Mouse (Mus musculus) forebrain, embryonic 14.5 days (tissue): ENCODE data around the gene Unc5a. TPM values are rescaled to one million over a fixed set of nuclear protein-coding genes. Genes with fewer than 3 reads are reported as not detected.
A peak's percentile ranks its signal among the peaks of the same experiment; 100 is the strongest.

ENCODE experiments used
- ATAC-seq: fragments of 200-750 bp; cut with Nextera tagmentation; 2 replicates; pipeline ENCODE4 v1.8.0; 2017; ENCODE audit warnings: mild to moderate bottlenecking, moderate library complexity
- DNase-seq: peaks from one replicate; pipeline ENCODE4 v3.0.0-alpha.2; 2015; ENCODE audit warnings: low spot score
- H3K27ac ChIP-seq: fragments of 300-500 bp; sonication (generic); 2 replicates; pipeline ENCODE4 v1.5.1; 2014; ENCODE audit warnings: low read depth, mild to moderate bottlenecking, control low read depth, low read length, moderate library complexity
- H3K27me3 ChIP-seq: fragments of 300-500 bp; sonication (generic); replicated peaks from 2 replicates; pipeline ENCODE4 v1.6.1; 2014; ENCODE audit warnings: low read length, control low read depth, mixed read lengths; ENCODE audit not compliant: control insufficient read depth, insufficient read depth
- H3K36me3 ChIP-seq: fragments of 300-500 bp; sonication (generic); 2 replicates; pipeline ENCODE4 v1.6.1; 2014; ENCODE audit warnings: low read length, control low read depth; ENCODE audit not compliant: control insufficient read depth, insufficient read depth
- H3K4me1 ChIP-seq: fragments of 300-500 bp; sonication (generic); 2 replicates; pipeline ENCODE4 v1.6.1; 2014; ENCODE audit warnings: antibody characterized with exemption, low read length, control low read depth; ENCODE audit not compliant: control insufficient read depth, insufficient read depth
- H3K4me2 ChIP-seq: fragments of 300-500 bp; sonication (generic); 2 replicates; pipeline ENCODE4 v1.6.1; 2014; ENCODE audit warnings: mild to moderate bottlenecking, control low read depth, low read length
- H3K4me3 ChIP-seq: fragments of 300-500 bp; sonication (generic); 2 replicates; pipeline ENCODE4 v1.5.1; 2014; ENCODE audit warnings: low read depth, low read length, control low read depth
- H3K9ac ChIP-seq: fragments of 300-500 bp; sonication (generic); 2 replicates; pipeline ENCODE4 v1.6.1; 2014; ENCODE audit warnings: mild to moderate bottlenecking, low read length, control low read depth, moderate library complexity
- H3K9me3 ChIP-seq: fragments of 300-500 bp; sonication (generic); replicated peaks from 2 replicates; pipeline ENCODE4 v1.6.1; 2016; ENCODE audit warnings: low read length, control low read depth, mixed read lengths; ENCODE audit not compliant: control insufficient read depth
- WGBS: fragments of 180-500 bp; shearing (Covaris S2); extraction: QIAGEN DNeasy Blood & Tissue Kit; methylation state at CpG from one replicate; pipeline ENCODE4 v1.1.7; 2014; 5-methylcytosine and 5-hydroxymethylcytosine counted together
- polyA plus RNA-seq: library from polyadenylated mRNA; unstranded; fragments of >200 nt; fragmentation: Nextera tagmentation; extraction: Ambion mirVana; gene quantifications from 2 replicates; pipeline ENCODE4 v1.2.1, GENCODE M21; 2014

The Unc5a gene
- polyA plus RNA-seq, 1 experiment from 2014 or later, result 12.3 TPM

GRCm38 (mm10) chr13:55002090-55002489, 52.9 kb downstream of the Unc5a start:
- no peak for DNase-seq
- peaks cover 27% of the 10 kb centered on the region for H3K36me3 ChIP-seq
- H3K4me2 ChIP-seq, result no peak overlapping the region
- no peaks in the 10 kb centered on the region; the same call in 1 of the 2 replicates for H3K4me1 ChIP-seq
- no peak overlapping the region for H3K27ac ChIP-seq
- no peaks in the 10 kb centered on the region for H3K9me3 ChIP-seq
- H3K9ac ChIP-seq, result no peak overlapping the region
- no peak for ATAC-seq
- H3K27me3 ChIP-seq, result no peaks in the 10 kb centered on the region
- H3K4me3 ChIP-seq, result no peak overlapping the region
- 86% methylated on average over 10 of the region's 10 CpGs for WGBS

GRCm38 (mm10) chr13:55004646-55005045, 55.4 kb downstream of the Unc5a start:
- Histone ChIP-seq H3K4me3 (no peak overlapping the region), H3K4me2 (no peak overlapping the region), H3K27me3 (no peaks in the 10 kb centered on the region), H3K9ac (no peak overlapping the region), H3K4me1 (peaks cover 7% of the 10 kb centered on the region; the same call in 1 of the 2 replicates), H3K36me3 (peaks cover 27% of the 10 kb centered on the region), H3K27ac (no peak overlapping the region), H3K9me3 (no peaks in the 10 kb centered on the region)
- no peak for ATAC-seq
- WGBS, result 88% methylated on average over 11 of the region's 11 CpGs
- DNase-seq, result no peak

GRCm38 (mm10) chr13:55005691-55006414, 56.6 kb downstream of the Unc5a start:
- no peak overlapping the region for H3K4me3 ChIP-seq
- peaks cover 24% of the 10 kb centered on the region; the same call in 1 of the 2 replicates for H3K36me3 ChIP-seq
- no peak overlapping the region for H3K4me2 ChIP-seq
- H3K9me3 ChIP-seq, result no peaks in the 10 kb centered on the region
- WGBS, result 74% methylated on average over 31 of the region's 31 CpGs
- ATAC-seq (no peak), DNase-seq (no peak)
- no peak overlapping the region for H3K27ac ChIP-seq
- peaks cover 7% of the 10 kb centered on the region; the same call in 1 of the 2 replicates for H3K4me1 ChIP-seq
- H3K9ac ChIP-seq, result no peak overlapping the region
- no peaks in the 10 kb centered on the region for H3K27me3 ChIP-seq

- 81% methylated on average over 7 of the region's 7 CpGs for WGBS
- no peak overlapping the region for H3K27ac ChIP-seq
- H3K4me1 ChIP-seq, result peaks cover 7% of the 10 kb centered on the region; the same call in 1 of the 2 replicates
- H3K9me3 ChIP-seq, result no peaks in the 10 kb centered on the region
- no peak overlapping the region for H3K9ac ChIP-seq
- no peak overlapping the region for H3K4me3 ChIP-seq
- peaks cover 24% of the 10 kb centered on the region; the same call in 1 of the 2 replicates for H3K36me3 ChIP-seq
- ATAC-seq (no peak), DNase-seq (no peak)
- no peaks in the 10 kb centered on the region for H3K27me3 ChIP-seq
- H3K4me2 ChIP-seq, result no peak overlapping the region
Observed at GRCm38 (mm10) chr13:55006415-55006742, 57.2 kb downstream of the Unc5a start.

GRCm38 (mm10) chr13:55008589-55008988, 59.4 kb downstream of the Unc5a start:
- ATAC-seq (0 out of 2 replicates have a peak, but pooled peaks have one; percentile 23), DNase-seq (peak; percentile 77)
- 32% methylated on average over 6 of the region's 6 CpGs for WGBS
- Histone ChIP-seq H3K4me1 (peaks cover 7% of the 10 kb centered on the region; the same call in 1 of the 2 replicates), H3K9ac (no peak overlapping the region), H3K36me3 (peaks cover 16% of the 10 kb centered on the region; the same call in 1 of the 2 replicates), H3K4me3 (no peak overlapping the region), H3K4me2 (no peak overlapping the region), H3K9me3 (no peaks in the 10 kb centered on the region), H3K27me3 (no peaks in the 10 kb centered on the region), H3K27ac (peak overlapping the region; percentile 10; the same call in 1 of the 2 replicates)

- H3K4me1 ChIP-seq, result 0 out of 2 replicates have a peak, but pooled peaks cover 7% of the 10 kb centered on the region
- no peak overlapping the region for H3K9ac ChIP-seq
- ATAC-seq, result no peak
- no peak overlapping the region for H3K27ac ChIP-seq
- no peak overlapping the region for H3K4me2 ChIP-seq
- H3K9me3 ChIP-seq, result no peaks in the 10 kb centered on the region
- WGBS, result 92% methylated on average over 15 of the region's 15 CpGs
- no peak overlapping the region for H3K4me3 ChIP-seq
- no peaks in the 10 kb centered on the region for H3K36me3 ChIP-seq
- H3K27me3 ChIP-seq, result no peaks in the 10 kb centered on the region
- no peak for DNase-seq
Observed at GRCm38 (mm10) chr13:55011103-55011502, 61.9 kb downstream of the Unc5a start.

- 3% methylated on average over 14 of the region's 14 CpGs for WGBS
- H3K4me2 ChIP-seq, result 0 out of 2 replicates have a peak overlapping the region, but pooled peaks have one; percentile 13
Observed at GRCm38 (mm10) chr13:55011981-55012478, 62.8 kb downstream of the Unc5a start.

GRCm38 (mm10) chr13:55013702-55014344, 64.6 kb downstream of the Unc5a start:
- WGBS, result 28% methylated on average over 9 of the region's 9 CpGs
- H3K4me2 ChIP-seq, result no peak overlapping the region
- 0 out of 2 replicates have a peak, but pooled peaks cover 1% of the 10 kb centered on the region for H3K4me1 ChIP-seq
- no peak overlapping the region for H3K9ac ChIP-seq
- no peaks in the 10 kb centered on the region for H3K27me3 ChIP-seq
- no peaks in the 10 kb centered on the region for H3K36me3 ChIP-seq
- H3K27ac ChIP-seq, result no peak overlapping the region
- no peak for ATAC-seq
- peak; percentile 19 for DNase-seq
- H3K4me3 ChIP-seq, result no peak overlapping the region
- H3K9me3 ChIP-seq, result no peaks in the 10 kb centered on the region

More at GRCm38 (mm10) chr13:55011981-55012478, 62.8 kb downstream of the Unc5a start:
- H3K27ac ChIP-seq, result no peak overlapping the region
- no peak overlapping the region for H3K4me3 ChIP-seq
- 0 out of 2 replicates have a peak, but pooled peaks cover 7% of the 10 kb centered on the region for H3K4me1 ChIP-seq
- DNase-seq (peak; percentile 37), ATAC-seq (peak; percentile 47)
- no peak overlapping the region for H3K9ac ChIP-seq
- no peaks in the 10 kb centered on the region for H3K27me3 ChIP-seq
- H3K9me3 ChIP-seq, result no peaks in the 10 kb centered on the region
- no peaks in the 10 kb centered on the region for H3K36me3 ChIP-seq
